Mouse (Mus musculus): Measurements from ENCODE around the gene Cdca3. TPM values are rescaled to one million over a fixed set of nuclear protein-coding genes. Genes with fewer than 3 reads are reported as not detected.

The Cdca3 gene
- 1 to 10 TPM; 3.1 to 7.1 TPM for total RNA-seq (2023)

DNA sequence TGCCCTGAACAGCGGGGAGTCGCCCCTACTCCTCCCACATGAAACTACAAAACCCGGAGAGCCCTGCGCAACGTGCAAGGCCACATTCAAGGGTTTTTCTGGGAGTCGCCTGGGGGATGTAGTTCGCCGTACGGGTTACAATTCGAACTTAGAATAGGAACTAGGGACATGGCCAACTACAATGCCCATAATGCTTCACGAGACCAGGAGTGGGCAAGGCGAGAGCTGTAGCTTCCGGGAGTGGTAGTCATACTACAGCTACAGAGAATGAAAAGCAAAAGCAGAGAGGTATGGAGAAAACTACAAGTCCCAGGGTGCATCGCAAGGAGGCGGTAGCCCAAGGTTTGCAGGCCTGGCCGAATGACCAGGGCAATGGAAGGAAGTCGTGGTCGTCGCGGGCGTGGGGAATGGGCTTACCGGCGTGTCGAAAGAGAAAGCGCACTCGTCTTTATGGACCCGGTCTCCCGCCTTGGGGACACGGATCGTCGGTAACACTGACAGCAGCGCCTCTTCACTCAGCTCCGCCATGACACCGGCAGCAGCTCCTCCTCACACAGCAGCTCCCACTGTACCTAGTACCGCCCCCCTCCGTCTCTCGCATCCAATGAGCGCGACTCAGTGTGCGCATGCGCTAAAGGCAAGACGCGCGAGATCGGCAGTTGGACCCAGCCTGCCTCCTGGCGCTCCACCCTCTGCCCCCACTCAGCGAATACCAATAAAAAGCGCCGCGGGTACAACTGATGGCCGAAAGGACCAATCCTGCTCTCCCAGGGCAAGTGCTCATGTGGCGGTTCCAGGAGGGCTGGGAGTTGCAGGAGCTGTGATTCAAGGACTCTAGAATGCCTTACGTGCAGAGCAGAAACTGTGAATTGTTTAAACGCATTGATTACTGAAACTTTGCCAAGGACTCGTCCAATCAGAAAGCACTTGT is at the start of gene Cdca3, which contains the start of gene Usp5:
TSS of gene Cdca3 (plus strand) at position 680 of the 931 bp plus-strand sequence.
TSS of gene Usp5 (minus strand) at position 617 of the 931 bp plus-strand sequence.

DNA sequence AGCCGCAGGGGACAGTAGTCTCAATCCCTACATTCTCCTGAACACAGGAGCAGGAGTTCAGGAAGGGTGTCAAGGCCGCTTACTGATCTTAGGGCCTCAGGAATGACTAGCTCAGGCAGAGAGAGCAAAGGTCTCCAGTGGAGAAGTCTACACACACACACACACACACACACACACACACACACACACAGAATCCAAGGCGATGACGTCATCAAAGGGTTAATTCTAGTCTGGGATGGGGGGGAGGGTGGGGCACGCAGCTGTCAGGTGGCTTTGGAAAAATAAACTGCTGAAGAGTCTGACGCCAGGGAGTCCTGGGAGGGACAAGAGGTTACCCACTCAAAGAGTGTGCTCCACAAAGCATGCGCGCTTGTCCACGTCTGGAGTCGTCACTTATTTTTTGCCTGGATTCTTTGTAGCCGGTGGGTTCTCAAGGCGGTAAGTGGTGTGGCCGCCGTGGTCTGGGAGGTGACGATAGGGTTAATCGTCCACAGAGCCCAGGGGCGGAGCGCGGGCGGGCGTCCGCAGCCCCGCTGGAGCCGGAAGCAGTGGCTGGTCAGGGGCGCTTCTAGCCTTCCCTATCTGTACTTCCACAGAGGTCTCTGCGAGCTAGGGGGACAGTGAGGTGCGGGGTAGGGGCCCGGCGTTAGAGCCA is 20.9 kb upstream of the Cdca3 start, which contains the start of gene Spsb2:
TSS of gene Spsb2 (plus strand) at position 304 of the 655 bp plus-strand sequence.

DNA sequence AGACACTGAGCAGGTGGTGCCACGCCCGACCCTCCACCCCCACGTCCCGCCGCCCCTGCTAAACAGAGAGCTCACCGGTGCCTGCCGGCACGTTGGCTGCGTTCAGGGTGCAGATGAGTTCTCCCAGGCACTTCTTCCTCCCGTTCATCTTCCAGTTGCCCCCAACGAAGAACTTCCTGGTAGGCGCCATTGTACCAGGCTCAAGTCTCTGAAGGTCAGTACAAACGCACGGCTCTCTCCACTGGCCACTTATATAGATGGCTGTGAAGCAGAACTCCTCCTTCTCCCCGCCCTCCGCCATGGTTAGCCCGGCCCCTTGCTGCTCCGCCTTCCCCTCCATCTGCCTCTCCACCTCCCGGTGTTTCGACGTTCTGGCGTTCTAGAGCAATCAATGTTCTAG is 15.4 kb upstream of the Cdca3 start, which contains the start of gene Tpi1:
TSS of gene Tpi1 (minus strand) at position 364 of the 400 bp plus-strand sequence.

GRCm38 (mm10) chr6:124840241-124841167 is 11.2 kb downstream of the Cdca3 start, which contains the start of gene Gnb3:
Gene Gnb3, minus strand, starts transcription at chr6:124840275.

GRCm38 (mm10) chr6:124856916-124857839 is 27.8 kb downstream of the Cdca3 start, which contains the start of gene P3h3:
Gene P3h3, minus strand, starts transcription at chr6:124857752.

GRCm38 (mm10) chr6:124863658-124864298 is 34.4 kb downstream of the Cdca3 start, which contains the start of gene Gpr162:
Gene Gpr162, minus strand, starts transcription at chr6:124863983.

Other genes with a start within 250 kb of the Cdca3 start
- not detected for gene C1s2, start 193.5 kb upstream of the Cdca3 start, total RNA-seq (2023)
- 10 to 100 TPM; 72.3 to 77.4 TPM for gene Lpcat3, start 166.5 kb upstream of the Cdca3 start, total RNA-seq (2023)
- 100 to 1,000 TPM; 187 to 191 TPM for gene Emg1, start 117.4 kb upstream of the Cdca3 start, total RNA-seq (2023)
- gene Phb2, start 117.2 kb upstream of the Cdca3 start, total RNA-seq (2023) = 100 to 1,000 TPM; 161 to 164 TPM
- 100 to 1,000 TPM; 173 to 199 TPM for gene Ptpn6, start 90.8 kb upstream of the Cdca3 start, total RNA-seq (2023)
- 100 to 1,000 TPM; 302 to 314 TPM for gene Grcc10, start 88.2 kb upstream of the Cdca3 start, total RNA-seq (2023)
- gene Gm45234, start 73.5 kb upstream of the Cdca3 start, total RNA-seq (2023) = 1 to 10 TPM in 1 of 2 experiments, not detected in 1; 6.9 TPM
- 100 to 1,000 TPM; 134 to 156 TPM for gene Atn1, start 73.0 kb upstream of the Cdca3 start, total RNA-seq (2023)
- gene Eno2, start 59.9 kb upstream of the Cdca3 start, total RNA-seq (2023) = 1 to 10 TPM; 3.3 to 3.8 TPM
- gene Lrrc23, start 49.8 kb upstream of the Cdca3 start, total RNA-seq (2023) = 10 to 100 TPM in 1 of 2 experiments, 1 to 10 TPM in 1; 6.7 to 10.5 TPM
- 1 to 10 TPM; 1.1 to 3.6 TPM for gene Spsb2, start 20.9 kb upstream of the Cdca3 start, total RNA-seq (2023)
- gene Tpi1, start 15.3 kb upstream of the Cdca3 start, total RNA-seq (2023) = 10 to 100 TPM; 37.5 to 43.1 TPM
- 10 to 100 TPM; 66.7 to 74.2 TPM for gene Usp5, start 63 bp upstream of the Cdca3 start, total RNA-seq (2023)
- gene Gnb3, start 10.7 kb downstream of the Cdca3 start, total RNA-seq (2023) = not detected
- under 1 TPM; 0.21 to 0.64 TPM for gene P3h3, start 28.2 kb downstream of the Cdca3 start, total RNA-seq (2023)
- 1 to 10 TPM; 1.7 to 2.3 TPM for gene Gpr162, start 34.4 kb downstream of the Cdca3 start, total RNA-seq (2023)
- 100 to 1,000 TPM; 241 to 278 TPM for gene Cd4, start 58.7 kb downstream of the Cdca3 start, total RNA-seq (2023)
- 10 to 100 TPM in 1 of 2 experiments, 1 to 10 TPM in 1; 8.8 to 10.2 TPM for gene Lag3, start 82.2 kb downstream of the Cdca3 start, total RNA-seq (2023)
- gene Ptms, start 90.6 kb downstream of the Cdca3 start, total RNA-seq (2023) = 10 to 100 TPM; 43.8 to 56.4 TPM
- gene Mlf2, start 101.8 kb downstream of the Cdca3 start, total RNA-seq (2023) = 100 to 1,000 TPM in 1 of 2 experiments, 10 to 100 TPM in 1; 90.3 to 110 TPM
- gene Cops7a, start 136.0 kb downstream of the Cdca3 start, total RNA-seq (2023) = 10 to 100 TPM; 37.3 to 49.3 TPM
- under 1 TPM; 0.90 to 0.98 TPM for gene Pianp, start 167.1 kb downstream of the Cdca3 start, total RNA-seq (2023)
- gene Zfp384, start 179.6 kb downstream of the Cdca3 start, total RNA-seq (2023) = 10 to 100 TPM; 78.2 to 92.7 TPM
- 10 to 100 TPM; 76.9 to 88.3 TPM for gene Ing4, start 210.2 kb downstream of the Cdca3 start, total RNA-seq (2023)
- 10 to 100 TPM; 15.8 to 19.3 TPM for gene Acrbp, start 220.1 kb downstream of the Cdca3 start, total RNA-seq (2023)
- gene Lpar5, start 238.4 kb downstream of the Cdca3 start, total RNA-seq (2023) = 10 to 100 TPM; 24.2 to 32.6 TPM

Data from T-cell, adult 66 days (primary cell).